Mouse (Mus musculus) bone marrow macrophage, adult 2 months (primary cell): ENCODE results near the gene Kif5c.

ENCODE experiments used
- CTCF ChIP-seq: IDR thresholded peaks from 2 replicates; pipeline ENCODE4 v1.5.1; 2012; ENCODE audit warnings: low read depth, mild to moderate bottlenecking, low read length, moderate library complexity
- POLR2A ChIP-seq: IDR thresholded peaks from 2 replicates; pipeline ENCODE4 v1.6.1; 2012; ENCODE audit warnings: mild to moderate bottlenecking, low read depth, low read length, borderline replicate concordance

GRCm38 (mm10) chr2:49678386-49678785 lies 59.3 kb downstream of the Kif5c start:
- TF ChIP-seq POLR2A (no peak), CTCF (no peak)
